Mouse (Mus musculus): ENCODE results near the gene Stab2.

DNA sequence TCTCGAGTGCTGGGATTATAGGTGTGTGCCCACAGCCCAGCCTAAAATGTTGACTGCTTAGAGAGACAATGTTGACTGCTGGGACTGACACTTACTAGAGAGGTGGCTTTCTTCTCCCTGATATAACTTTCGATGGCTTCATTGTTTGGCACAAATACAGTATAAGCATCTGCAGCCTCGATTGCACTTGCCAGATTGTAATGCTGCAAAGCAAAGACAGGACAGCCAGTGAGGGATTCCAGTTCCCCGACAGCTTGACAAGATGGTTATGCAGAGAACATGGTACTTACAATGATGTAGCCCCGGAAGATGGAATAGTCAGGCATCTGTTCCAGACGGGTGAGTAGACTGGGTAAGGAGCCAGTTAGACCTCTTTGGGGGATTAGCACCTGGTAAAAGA, 100.8 kb downstream of the Stab2 start:
- TF ChIP-seq CTCF (IDR thresholded peaks at IDR 0.05; ENCODE audit: low read depth) (no peak), EP300 (IDR thresholded peaks at IDR 0.05; ENCODE audit: low read depth) (no peak)
